Mouse (Mus musculus): ENCODE data around the gene Awat1.

DNA sequence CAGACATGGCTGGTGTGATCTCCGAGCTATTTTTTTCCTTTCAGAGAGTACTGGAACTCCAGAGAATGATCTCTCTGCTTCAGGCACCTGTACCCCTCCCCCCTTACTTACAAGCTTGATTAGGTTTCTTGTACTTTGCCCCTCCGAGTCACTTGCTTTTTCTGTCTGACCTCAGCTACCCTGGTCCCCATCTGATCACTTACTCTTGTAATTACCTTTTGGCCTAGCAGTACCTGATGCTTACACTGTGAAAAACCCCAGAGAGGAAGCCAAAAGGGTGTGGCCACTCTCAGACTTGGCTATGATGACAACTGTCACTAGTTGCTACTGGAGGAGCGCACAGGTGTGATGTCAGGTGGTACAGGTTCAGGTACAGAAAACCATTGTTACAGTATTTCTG is 46.4 kb downstream of the Awat1 start:
- TF ChIP-seq CTCF (IDR thresholded peaks at IDR 0.05) (no peak), POLR2A (IDR thresholded peaks at IDR 0.05; ENCODE audit: insufficient read depth, low read depth, low read length) (no peak)
